Mouse (Mus musculus) gastrocnemius, postnatal 25 days (tissue): ENCODE measurements around the gene Inhba. TPM values are rescaled to one million over a fixed set of nuclear protein-coding genes. Genes with fewer than 3 reads are reported as not detected.

Source experiments
- DNase-seq: peaks from one replicate; pipeline ENCODE4 v3.0.0; 2022
- total RNA-seq, 2 experiments: library from RNA; stranded (reverse); gene quantifications; 1 replicate in 1 of 2; 2 replicates in 1 of 2; pipeline ENCODE4 v1.2.3; 2021

Inhba gene
- total RNA-seq, 2 experiments from 2014 or later: 1.5 to 1.8 TPM

DNA sequence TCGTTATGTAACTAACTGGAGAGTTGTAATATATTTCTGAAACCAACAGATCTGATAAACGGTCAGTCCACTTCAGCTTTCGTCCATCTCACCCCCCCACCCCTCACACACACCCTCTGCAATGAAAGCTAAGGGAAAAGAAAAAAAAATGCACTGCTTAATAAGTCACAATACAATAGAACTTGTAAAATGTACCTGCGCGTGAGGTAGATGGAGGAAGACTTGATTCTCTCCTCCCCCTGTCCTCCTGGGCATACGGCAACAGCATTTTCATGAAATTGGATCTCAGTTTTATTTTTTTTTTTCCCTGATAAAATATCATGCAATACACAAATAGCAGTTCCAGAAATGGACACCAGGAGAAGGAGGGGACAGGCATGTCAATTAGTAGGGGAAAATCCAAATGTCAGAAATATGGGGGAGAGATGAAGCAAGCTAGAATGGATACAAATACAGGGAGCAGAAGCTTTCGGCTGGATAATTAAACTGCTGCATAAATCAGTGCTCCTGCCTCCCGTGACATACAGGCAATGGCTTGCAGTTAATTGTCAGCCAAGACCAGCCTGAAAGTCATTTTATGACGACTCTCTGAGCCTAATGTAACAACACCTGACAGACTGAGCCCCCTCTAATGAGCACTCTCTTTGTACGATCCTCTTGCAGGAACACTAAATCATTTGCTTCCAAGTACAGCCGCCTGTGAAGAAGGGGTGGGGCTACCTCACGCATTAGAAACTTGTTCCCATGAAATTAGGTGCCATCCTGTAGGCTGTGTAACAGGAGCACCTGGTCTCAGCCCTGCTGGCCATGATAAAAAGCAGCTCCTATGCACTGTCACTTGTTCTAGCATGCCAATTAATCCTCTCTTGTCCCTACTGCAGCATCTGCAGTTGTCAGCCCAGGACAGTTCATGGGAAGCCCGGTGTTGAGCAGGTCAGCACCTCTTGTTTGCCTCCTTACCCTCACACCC, 11.7 kb downstream of the Inhba start:
- DNase-seq: no peak

DNA sequence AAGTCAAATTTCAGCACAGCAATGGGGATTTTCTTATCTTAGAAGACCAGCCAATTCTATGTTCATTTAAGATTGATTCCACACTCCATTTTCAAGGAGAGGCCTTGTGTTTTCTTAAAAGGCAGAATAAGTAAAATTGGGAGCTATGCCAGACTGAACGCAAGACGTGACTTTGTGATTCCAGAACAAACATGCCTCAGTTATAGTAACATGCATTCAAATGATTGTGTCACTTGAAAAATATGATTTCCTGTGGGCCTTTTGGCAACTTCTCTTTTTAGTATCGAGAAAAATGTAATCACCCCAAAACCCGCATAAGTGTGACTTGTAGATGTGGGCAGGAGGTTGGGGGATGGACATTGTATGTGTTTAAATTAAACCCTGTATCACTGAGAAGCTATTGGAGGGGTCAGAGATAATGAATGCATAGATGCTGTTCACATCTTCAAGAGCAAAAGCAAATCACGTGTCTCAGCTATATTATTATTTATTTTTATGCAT, 19.0 kb downstream of the Inhba start:
- DNase-seq: no peak

DNA sequence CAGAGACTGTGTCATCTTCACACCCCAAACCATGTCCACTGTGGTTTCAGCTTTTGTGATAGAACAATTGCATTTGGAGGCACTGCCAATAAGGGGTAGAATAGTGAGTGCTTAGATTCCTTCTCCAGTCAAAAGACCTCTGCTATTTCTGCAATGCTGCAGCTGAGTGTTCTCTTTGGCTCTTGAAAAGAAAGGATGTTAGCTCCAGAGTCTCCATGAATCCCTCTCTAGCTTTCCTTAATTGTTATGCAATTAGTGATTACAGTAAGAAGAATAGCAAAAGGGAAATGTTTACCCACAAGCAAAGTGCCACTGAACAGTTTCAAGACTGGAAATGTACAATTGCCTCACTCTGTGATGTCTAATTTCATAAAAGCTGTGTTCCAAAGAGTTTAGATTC, 20.8 kb downstream of the Inhba start:
- no peak for DNase-seq

DNA sequence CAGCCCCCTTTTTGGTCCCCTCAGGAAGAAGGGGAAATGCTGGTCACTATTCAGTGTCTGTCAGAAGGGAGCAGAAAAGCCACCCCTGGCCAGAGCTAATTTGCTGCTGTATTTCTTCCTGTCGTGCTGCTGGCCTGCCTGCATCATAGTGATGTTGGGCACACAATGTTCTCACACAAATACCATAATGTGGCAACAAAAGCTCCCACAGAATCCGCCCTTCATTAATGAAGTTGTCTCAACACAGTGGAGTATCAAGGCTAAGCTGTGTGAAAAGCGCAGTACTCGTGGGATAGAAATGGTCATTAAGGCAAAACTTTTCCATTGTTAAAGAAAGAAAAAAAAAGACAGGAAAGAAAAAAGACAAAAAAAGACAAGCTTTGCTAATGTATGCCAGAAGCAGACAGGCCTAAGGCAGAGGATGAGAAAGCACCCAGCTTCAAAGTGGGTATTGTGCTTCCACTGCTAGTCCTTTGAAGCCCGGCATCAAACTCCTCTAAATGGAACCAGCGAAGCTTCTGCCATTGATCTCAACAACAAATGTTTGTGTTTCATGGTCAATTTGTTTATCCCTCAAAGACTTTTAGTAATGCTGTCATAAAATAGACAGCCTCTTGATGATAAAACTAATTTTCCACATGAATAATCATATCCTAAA, 21.4 kb downstream of the Inhba start:
- no peak for DNase-seq

DNA sequence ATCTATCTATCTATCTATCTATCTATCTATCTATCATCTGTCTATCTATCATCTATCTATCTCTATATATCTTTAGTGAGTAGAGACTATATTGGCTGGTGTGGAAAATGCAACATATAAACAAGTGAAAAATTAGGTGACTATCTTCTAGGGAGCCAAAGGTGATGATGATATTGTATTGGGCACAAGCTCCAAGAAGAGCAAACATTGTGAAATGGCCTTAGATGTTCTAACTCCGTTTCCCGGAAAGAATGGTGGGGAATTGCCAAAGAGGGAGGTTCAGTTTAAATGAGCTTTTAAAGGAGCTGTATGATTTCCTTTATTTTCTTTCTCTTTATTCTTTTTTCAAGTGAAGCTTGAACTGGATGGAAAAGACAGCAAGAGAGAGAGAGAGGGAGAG, 57.4 kb downstream of the Inhba start:
- no peak for DNase-seq

DNA sequence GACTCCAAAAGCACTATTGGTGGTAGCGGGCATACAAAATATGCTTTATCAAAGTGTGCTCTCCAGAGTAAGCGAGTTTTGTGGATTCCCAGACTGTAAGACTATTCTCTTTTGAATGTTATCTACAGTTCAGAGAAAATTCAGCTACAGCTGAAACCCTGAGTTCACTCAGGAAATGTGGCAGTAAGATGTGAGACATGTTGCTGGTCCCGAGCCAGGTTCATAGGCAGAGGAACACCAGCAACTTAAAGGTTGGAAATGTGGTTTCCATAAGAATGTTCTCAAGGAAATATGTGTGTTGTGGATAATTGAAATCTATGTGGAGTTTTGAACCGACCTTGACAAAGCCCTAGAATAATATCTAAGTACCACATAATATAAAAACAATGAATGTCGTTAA, 65.6 kb downstream of the Inhba start:
- DNase-seq: no peak

DNA sequence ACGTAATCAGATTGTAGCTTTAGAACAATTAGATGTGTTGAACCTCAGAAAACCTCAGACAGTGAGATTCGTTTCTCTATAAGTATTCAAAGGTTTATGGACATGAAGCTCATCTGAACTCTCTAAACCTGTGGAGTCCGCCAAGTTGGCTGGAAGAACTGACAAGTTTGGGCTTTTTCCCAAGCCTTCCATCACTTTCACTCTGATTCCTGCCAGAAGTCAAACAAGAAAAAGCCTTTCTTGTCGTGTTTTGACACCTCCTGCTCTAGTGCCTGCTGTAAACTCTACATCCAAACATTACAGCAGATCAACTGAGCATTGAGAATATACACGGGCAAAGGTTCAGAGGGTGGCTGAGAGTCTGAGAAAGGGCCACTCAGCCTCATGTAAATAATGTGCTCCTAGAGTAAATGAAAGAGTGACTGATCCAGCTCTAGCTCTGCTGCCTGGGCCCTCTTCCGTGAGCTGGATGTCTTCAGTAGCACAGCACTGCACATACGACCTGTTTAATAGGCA, 66.6 kb downstream of the Inhba start:
- no peak for DNase-seq

DNA sequence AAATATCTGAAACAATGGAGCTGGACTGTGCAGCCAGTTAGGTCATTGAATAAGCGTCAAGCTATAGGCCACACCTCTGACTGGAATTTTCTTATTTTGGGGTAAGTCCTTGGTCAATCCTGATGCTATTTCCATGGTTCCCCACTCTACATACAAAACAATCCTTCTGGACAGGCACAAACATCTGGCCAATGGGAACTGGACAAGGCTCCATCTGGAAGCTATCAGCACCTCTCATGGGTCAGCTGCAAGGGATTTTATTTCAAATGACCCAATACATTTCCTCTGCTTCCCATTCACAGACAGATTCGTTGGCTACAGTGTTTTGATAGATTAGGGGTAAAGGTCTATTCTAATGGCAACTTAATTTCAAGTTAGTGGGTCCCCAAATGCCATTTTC, 68.6 kb downstream of the Inhba start:
- DNase-seq: no peak
